Mouse (Mus musculus) forebrain, embryonic 14.5 days (tissue): ENCODE results near the gene 6430571L13Rik. TPM values are rescaled to one million over a fixed set of nuclear protein-coding genes. Genes with fewer than 3 reads are reported as not detected.

Experiments used
- ATAC-seq: fragments of 200-750 bp; cut with Nextera tagmentation; 2 replicates; pipeline ENCODE4 v1.8.0; 2017; ENCODE audit warnings: mild to moderate bottlenecking, moderate library complexity
- DNase-seq: peaks from one replicate; pipeline ENCODE4 v3.0.0-alpha.2; 2015; ENCODE audit warnings: low spot score
- H3K27ac ChIP-seq: fragments of 300-500 bp; sonication (generic); 2 replicates; pipeline ENCODE4 v1.5.1; 2014; ENCODE audit warnings: low read depth, mild to moderate bottlenecking, control low read depth, low read length, moderate library complexity
- H3K27me3 ChIP-seq: fragments of 300-500 bp; sonication (generic); replicated peaks from 2 replicates; pipeline ENCODE4 v1.6.1; 2014; ENCODE audit warnings: low read length, control low read depth, mixed read lengths; ENCODE audit not compliant: control insufficient read depth, insufficient read depth
- H3K36me3 ChIP-seq: fragments of 300-500 bp; sonication (generic); 2 replicates; pipeline ENCODE4 v1.6.1; 2014; ENCODE audit warnings: low read length, control low read depth; ENCODE audit not compliant: control insufficient read depth, insufficient read depth
- H3K4me1 ChIP-seq: fragments of 300-500 bp; sonication (generic); 2 replicates; pipeline ENCODE4 v1.6.1; 2014; ENCODE audit warnings: antibody characterized with exemption, low read length, control low read depth; ENCODE audit not compliant: control insufficient read depth, insufficient read depth
- H3K4me2 ChIP-seq: fragments of 300-500 bp; sonication (generic); 2 replicates; pipeline ENCODE4 v1.6.1; 2014; ENCODE audit warnings: mild to moderate bottlenecking, control low read depth, low read length
- H3K4me3 ChIP-seq: fragments of 300-500 bp; sonication (generic); 2 replicates; pipeline ENCODE4 v1.5.1; 2014; ENCODE audit warnings: low read depth, low read length, control low read depth
- H3K9ac ChIP-seq: fragments of 300-500 bp; sonication (generic); 2 replicates; pipeline ENCODE4 v1.6.1; 2014; ENCODE audit warnings: mild to moderate bottlenecking, low read length, control low read depth, moderate library complexity
- H3K9me3 ChIP-seq: fragments of 300-500 bp; sonication (generic); replicated peaks from 2 replicates; pipeline ENCODE4 v1.6.1; 2016; ENCODE audit warnings: low read length, control low read depth, mixed read lengths; ENCODE audit not compliant: control insufficient read depth
- WGBS: fragments of 180-500 bp; shearing (Covaris S2); extraction: QIAGEN DNeasy Blood & Tissue Kit; methylation state at CpG from one replicate; pipeline ENCODE4 v1.1.7; 2014; 5-methylcytosine and 5-hydroxymethylcytosine counted together
- polyA plus RNA-seq: library from polyadenylated mRNA; unstranded; fragments of >200 nt; fragmentation: Nextera tagmentation; extraction: Ambion mirVana; gene quantifications from 2 replicates; pipeline ENCODE4 v1.2.1, GENCODE M21; 2014

The 6430571L13Rik gene
- polyA plus RNA-seq, 1 experiment from 2014 or later = 2.0 TPM

- H3K9ac ChIP-seq = no peak overlapping the region
- 89% methylated on average over 16 of the region's 16 CpGs for WGBS
- no peaks in the 10 kb centered on the region for H3K4me1 ChIP-seq
- peaks cover 13% of the 10 kb centered on the region for H3K36me3 ChIP-seq
- no peaks in the 10 kb centered on the region for H3K9me3 ChIP-seq
- H3K27ac ChIP-seq = no peak overlapping the region
- H3K4me3 ChIP-seq = no peak overlapping the region
- no peak for DNase-seq
- H3K27me3 ChIP-seq = no peaks in the 10 kb centered on the region
- no peak for ATAC-seq
- H3K4me2 ChIP-seq = no peak overlapping the region
Measured at GRCm38 (mm10) chr9:107327879-107328620, 12.4 kb upstream of the 6430571L13Rik start.

DNA sequence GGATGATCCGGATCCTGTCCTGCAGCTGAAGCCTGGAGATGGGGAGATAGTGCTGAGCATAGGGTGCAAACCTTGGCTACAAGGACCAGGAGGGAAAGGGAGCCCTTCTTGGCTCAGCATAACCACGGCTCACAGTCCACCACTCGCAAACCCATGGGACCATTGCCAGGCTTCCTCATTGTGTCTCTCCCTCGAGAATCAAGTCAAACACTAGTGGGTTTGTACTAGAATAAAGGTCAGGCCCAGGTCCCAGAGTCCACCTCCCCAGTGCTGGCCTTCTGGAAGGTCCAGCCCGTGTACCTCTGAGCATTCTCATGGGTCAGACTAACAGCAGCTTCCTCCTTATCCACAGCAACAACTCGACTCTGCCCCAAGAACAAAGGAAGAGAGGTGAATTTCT, 9.6 kb upstream of the 6430571L13Rik start:
- Histone ChIP-seq H3K9me3 (no peaks in the 10 kb centered on the region), H3K4me2 (no peak overlapping the region), H3K4me1 (no peaks in the 10 kb centered on the region), H3K36me3 (peaks cover 13% of the 10 kb centered on the region), H3K27ac (no peak overlapping the region), H3K9ac (no peak overlapping the region), H3K4me3 (no peak overlapping the region), H3K27me3 (no peaks in the 10 kb centered on the region)
- no peak for DNase-seq
- WGBS = 84% methylated on average over 6 of the region's 6 CpGs
- ATAC-seq = no peak

DNA sequence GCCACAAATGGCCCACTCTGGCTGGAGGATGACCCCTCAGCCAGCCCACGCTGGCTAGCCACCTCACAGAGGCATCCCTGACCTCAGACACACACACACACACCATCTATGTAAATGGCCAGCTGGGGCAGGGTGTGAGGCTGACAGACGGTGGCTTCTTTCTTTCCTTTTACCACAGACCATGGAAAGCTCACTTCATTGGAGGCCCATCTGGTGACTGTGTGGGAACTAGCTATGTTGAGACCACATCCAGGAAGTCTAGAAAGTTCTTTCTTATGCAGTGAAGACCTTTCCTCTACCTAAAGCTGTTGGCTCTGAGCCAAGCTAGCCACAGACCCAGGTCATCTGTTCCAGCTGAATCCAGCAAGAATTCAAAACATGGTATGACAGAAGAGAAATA, 6.7 kb upstream of the 6430571L13Rik start:
- H3K27ac ChIP-seq = no peak overlapping the region
- H3K4me1 ChIP-seq = peaks cover 8% of the 10 kb centered on the region
- no peaks in the 10 kb centered on the region for H3K9me3 ChIP-seq
- H3K27me3 ChIP-seq = no peaks in the 10 kb centered on the region
- ATAC-seq = no peak
- H3K36me3 ChIP-seq = peaks cover 6% of the 10 kb centered on the region
- WGBS = 81% methylated on average over 2 of the region's 2 CpGs
- H3K9ac ChIP-seq = no peak overlapping the region
- no peak overlapping the region for H3K4me2 ChIP-seq
- DNase-seq = no peak
- no peak overlapping the region for H3K4me3 ChIP-seq

DNA sequence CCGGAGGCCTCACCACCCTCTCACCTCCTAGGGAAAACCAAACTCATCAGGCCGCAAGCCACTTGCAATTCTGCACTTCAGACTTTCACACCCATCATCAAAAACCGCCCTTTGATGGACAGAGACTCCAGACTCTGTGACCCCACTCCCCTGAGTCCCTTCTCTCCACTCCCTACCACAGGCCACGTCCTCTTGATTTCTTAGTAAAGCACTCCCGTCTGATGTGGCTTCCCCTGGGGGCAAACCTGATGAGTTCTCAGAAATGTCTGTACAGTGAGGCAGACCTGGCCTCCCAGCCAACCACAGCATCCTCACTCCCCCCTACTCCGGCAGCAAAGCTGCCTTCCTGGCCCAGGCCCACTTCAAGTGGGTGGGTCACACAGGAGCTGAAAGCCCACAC, 6.0 kb upstream of the 6430571L13Rik start:
- Histone ChIP-seq H3K27ac (no peak overlapping the region), H3K4me1 (peaks cover 8% of the 10 kb centered on the region), H3K9me3 (no peaks in the 10 kb centered on the region), H3K9ac (no peak overlapping the region), H3K36me3 (peaks cover 6% of the 10 kb centered on the region), H3K4me3 (no peak overlapping the region), H3K4me2 (no peak overlapping the region), H3K27me3 (no peaks in the 10 kb centered on the region)
- DNase-seq = no peak
- ATAC-seq = no peak
- WGBS = 88% methylated on average over 6 of the region's 6 CpGs

- H3K4me2 ChIP-seq = no peak overlapping the region
- H3K4me1 ChIP-seq = peaks cover 8% of the 10 kb centered on the region
- H3K9ac ChIP-seq = no peak overlapping the region
- 92% methylated on average over 5 of the region's 5 CpGs for WGBS
- no peak overlapping the region for H3K4me3 ChIP-seq
- no peaks in the 10 kb centered on the region for H3K9me3 ChIP-seq
- ATAC-seq (no peak), DNase-seq (no peak)
- peaks cover 6% of the 10 kb centered on the region for H3K36me3 ChIP-seq
- H3K27ac ChIP-seq = no peak overlapping the region
- H3K27me3 ChIP-seq = no peaks in the 10 kb centered on the region
Measured at GRCm38 (mm10) chr9:107335046-107335445, 5.4 kb upstream of the 6430571L13Rik start.

DNA sequence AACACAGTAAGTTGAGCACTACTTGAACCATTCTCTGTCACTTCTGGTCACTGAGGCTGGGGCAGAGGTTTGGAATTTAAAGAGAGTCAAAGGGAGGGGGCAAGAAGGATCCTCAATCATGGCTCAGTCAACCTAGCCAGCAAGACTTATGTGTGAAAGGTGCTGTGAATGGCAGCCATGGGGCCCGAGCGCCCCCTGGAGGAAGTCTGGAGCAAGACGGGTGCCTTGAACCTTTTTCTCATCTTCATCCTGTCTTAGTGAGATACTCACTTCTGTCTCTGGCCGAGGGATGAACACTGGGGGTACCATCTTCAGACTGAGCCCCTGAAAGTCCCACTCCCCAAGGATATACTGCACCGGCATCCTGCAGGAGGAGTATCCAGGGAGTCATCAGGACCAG, 4.5 kb upstream of the 6430571L13Rik start:
- Histone ChIP-seq H3K4me2 (no peak overlapping the region), H3K9ac (no peak overlapping the region), H3K9me3 (no peaks in the 10 kb centered on the region), H3K36me3 (peaks cover 6% of the 10 kb centered on the region), H3K4me3 (no peak overlapping the region), H3K4me1 (peaks cover 10% of the 10 kb centered on the region), H3K27ac (no peak overlapping the region), H3K27me3 (no peaks in the 10 kb centered on the region)
- DNase-seq (peak; percentile 48), ATAC-seq (no peak)
- 13% methylated on average over 5 of the region's 5 CpGs for WGBS

DNA sequence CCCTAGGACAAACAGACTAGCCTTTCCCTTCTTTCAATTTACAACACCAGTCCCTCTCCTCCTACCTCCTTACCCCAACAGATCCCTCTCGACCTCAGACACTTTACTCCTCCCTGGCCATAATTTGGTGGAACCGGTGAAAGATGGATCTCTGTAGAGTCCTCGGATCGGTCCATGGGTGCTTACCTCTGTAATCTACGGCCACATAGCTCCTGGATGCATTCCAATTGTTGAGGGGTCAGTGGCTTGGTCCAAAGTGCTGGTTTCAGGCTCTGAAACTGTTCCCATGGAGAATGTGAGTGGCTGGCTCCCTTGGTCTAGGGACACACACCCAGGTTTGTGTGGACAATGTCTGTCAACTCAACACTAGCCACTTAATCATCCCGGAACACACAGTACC, 4.0 kb upstream of the 6430571L13Rik start:
- Histone ChIP-seq H3K4me2 (no peak overlapping the region), H3K27ac (no peak overlapping the region), H3K36me3 (peaks cover 6% of the 10 kb centered on the region), H3K27me3 (no peaks in the 10 kb centered on the region), H3K9me3 (no peaks in the 10 kb centered on the region), H3K9ac (no peak overlapping the region), H3K4me3 (no peak overlapping the region), H3K4me1 (peaks cover 13% of the 10 kb centered on the region)
- 90% methylated on average over 6 of the region's 6 CpGs for WGBS
- DNase-seq (no peak), ATAC-seq (no peak)

GRCm38 (mm10) chr9:107338172-107338883, 2.1 kb upstream of the 6430571L13Rik start, which contains the start of gene Hemk1:
Hemk1 (minus strand) TSS chr9:107338350.
- 3% methylated on average over 30 of the region's 30 CpGs for WGBS
- Histone ChIP-seq H3K4me1 (peaks cover 13% of the 10 kb centered on the region), H3K36me3 (no peaks in the 10 kb centered on the region), H3K4me3 (peak within 1 kb of the TSS; percentile 52), H3K27ac (no peak within 1 kb of the TSS), H3K4me2 (peak within 1 kb of the TSS; percentile 97), H3K9me3 (no peaks in the 10 kb centered on the region), H3K27me3 (no peaks in the 10 kb centered on the region), H3K9ac (peak within 1 kb of the TSS; percentile 72)
- DNase-seq = peak; percentile 88
- peak; percentile 86 for ATAC-seq
